Mouse (Mus musculus): ENCODE results near the gene Ldlrad1.

DNA sequence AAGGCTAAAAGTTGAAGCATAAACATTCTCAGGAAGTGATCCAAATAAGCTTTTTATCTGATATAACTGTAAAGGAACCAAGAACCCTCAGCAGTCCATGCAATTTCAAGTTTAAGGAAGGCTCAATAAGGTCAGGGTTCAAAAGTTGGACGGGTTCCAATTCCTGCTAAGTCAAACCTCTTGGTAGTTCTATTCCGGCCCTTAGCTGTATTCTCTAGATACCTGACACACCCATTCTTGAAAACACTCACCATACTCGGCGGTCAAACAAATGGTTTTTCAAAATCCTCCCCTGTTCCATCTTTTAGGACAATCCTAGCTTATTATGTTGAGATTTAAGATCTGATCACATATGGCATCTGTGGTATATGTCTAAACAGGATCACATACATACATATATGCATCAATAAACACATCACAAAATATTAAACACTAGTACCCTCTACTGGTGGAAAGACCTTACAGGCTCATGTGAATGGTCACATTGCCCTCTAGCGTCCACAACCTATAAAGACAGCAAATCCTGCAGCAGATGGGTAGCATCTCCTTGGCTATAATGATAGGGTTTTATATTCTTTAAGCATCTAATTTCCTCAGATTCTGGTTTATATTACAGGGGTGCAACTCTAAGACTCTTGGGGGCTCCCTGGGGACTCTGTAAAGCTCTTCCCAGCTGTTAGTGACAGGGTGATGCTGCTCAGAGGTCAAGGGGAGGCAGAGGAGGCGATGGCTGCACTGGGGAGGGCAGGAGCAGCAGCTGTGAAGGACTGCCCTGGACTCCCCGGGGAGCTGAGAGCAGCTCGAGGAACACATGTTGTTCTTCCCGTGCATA lies 45.0 kb upstream of the Ldlrad1 start:
- TF ChIP-seq CTCF (IDR thresholded peaks at IDR 0.05; ENCODE audit: low read depth, low read length) (peak; percentile 62), POLR2A (IDR thresholded peaks at IDR 0.05; ENCODE audit: extremely low read depth, insufficient read depth, low read length) (no peak)

Data from liver, adult 2 months (tissue).